Mouse (Mus musculus): ENCODE measurements around the gene Entpd5.
"Not testable (repeated sequence)": the region's sequence is repeated elsewhere in the genome, so short reads cannot be mapped to it uniquely, and the experiment has no call there.

Entpd5 gene

DNA sequence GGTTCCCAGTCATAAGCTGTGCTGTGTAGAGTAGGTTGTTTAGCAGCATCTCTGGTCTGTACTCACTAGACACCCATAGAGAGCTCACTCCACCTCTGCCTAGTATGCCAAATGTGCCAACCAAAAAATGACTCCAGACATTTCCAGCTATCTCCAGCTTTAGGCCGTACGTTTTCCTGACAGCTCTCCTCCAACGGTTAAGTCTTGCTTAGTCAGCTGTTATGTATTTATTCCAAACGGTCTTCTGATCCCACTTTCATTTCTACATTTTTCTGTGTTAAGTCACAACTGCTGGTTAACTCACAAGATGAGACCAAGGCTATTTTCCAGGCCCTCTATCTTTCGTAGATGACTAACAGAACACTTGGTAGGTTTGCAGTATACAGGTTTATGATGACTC, 10.2 kb downstream of the Entpd5 start:
- no peak for DNase-seq

DNA sequence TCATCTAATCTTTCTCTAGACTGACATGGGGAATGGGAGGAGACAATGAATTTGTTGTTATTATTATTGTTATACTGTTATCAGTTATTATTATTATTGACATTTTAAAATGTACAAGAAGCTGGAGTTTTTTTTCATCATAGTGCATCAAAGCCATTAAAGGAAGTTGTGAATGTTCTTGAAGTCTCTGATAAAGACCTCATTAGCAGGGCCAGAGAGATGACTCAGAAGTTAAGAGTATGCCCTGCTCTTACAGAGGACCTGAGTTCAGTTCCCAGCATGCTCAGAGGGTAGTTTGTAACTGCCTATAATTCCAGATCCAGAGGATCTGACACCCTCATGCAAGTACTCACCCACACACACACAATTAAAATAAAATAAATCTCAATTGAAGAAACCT, 11.1 kb downstream of the Entpd5 start:
- DNase-seq: no peak

DNA sequence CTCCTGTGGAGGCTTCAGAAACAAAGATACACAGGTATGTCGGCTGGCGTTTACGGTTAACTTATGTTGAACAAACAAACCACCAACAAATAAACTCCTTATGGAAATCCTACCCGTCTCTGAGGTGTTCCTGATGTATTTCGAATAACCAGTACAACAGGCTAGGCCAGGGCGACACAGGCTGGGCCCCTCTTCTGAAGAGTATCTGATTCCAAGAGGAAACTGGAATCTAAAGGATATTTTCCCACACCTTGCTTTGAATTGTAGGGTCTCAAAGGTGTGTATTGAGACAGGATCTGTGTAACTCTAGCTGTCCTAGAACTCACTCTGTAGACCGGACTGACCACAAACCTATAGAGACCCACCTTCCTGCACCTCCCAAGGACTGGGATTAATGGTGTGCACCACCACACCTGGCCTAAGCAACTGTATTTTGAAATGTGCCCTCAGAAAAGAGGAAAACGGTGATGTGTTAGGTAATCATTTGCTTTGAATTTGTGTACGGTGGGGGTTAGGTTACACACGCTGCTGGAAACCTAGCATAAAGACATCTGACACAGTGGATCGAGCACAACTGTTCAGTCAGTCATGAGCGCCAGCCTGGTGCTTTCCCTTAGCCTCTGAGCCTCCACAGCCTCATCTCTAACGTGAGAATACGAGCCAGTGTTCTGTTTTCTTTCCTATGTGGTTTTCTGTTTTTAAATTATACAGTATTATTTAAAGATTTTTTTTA, 11.7 kb downstream of the Entpd5 start:
- no peak for DNase-seq

DNA sequence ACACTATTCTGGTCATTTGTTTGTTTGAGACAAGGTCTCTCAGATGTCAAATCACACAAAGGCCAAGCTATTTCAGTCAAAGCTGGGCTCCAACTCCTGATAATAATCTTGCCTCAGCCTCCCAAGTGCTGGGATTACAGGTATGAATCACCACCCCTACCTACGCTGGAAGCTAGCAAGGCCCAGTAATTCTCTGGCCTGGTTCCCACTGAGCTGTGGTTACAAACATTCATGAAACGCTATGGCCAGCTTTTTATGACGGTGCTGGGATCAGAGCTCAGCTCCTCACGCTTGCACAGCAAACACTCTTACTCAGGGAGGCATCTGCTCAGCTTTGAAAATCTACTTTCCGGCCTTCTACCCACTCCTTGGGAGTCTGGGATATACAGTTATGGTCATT, 15.0 kb downstream of the Entpd5 start:
- no peak for DNase-seq

DNA sequence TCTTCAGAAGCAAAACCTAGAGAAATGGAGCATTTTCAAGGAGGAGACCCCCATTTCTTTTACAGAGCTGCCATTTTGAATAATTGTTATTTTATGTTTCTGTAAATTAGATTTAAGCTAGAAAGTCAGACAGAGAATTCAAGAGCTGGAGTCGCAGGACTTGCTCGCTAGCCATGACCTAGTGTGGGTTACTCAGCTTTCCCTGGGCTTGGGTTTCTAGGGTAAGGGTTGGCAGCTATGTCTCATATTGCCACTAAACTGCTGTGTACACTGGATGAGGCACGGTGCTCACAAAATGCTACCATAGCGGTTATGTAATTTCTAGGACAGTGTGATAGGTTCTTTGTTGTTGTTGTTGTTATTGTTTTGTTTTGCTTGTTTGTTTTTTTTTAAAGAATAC, 16.1 kb downstream of the Entpd5 start:
- no peak for DNase-seq

DNA sequence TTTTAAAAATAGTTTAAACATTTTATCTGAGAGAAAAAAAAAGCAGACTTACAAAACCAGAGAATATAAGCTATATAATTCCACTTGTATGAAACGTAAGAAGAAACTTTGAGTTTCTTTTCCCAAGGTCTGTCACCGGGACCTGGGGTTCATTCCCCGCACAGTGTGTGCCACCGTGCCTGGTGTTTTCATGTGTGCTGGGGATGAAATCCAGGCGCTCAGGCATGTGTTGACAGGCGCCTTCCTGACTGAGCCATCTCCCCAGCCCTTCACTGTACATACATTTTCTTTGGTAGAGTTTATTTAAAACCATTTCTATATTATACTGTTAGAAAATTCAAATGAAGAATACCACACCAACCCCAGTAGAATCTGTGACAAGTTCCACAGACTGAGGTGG, 18.5 kb downstream of the Entpd5 start:
- no peak for DNase-seq

DNA sequence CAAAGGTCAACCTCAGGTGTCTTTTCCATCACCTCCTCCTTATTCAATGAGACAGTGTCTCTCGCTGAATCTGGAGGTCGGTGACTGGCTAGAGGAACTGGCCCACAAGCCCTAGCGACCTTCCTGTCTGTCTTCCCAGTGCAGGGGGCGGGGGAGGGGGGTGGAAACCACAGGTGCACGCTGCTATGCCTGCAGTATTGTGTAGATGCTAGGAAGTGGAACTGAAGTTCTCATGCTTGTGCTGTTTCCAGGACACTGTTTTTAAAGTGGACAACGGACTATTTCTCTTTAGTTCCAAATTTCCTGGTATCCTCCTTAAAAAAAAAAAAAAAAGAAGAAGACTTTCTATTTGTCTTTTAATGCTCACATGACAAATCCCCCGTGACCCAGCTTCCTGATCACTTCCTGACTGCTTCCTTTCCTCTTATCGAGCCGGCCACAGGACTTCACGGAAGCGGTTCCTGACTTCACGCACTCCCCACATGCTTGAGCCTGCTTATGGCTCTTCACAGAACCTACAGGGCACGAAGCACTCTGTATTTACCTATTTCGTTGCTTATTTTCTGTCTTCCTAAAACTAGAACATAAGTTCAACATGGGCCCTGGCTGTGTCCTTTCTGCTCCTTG, 19.9 kb downstream of the Entpd5 start:
- DNase-seq: no peak

DNA sequence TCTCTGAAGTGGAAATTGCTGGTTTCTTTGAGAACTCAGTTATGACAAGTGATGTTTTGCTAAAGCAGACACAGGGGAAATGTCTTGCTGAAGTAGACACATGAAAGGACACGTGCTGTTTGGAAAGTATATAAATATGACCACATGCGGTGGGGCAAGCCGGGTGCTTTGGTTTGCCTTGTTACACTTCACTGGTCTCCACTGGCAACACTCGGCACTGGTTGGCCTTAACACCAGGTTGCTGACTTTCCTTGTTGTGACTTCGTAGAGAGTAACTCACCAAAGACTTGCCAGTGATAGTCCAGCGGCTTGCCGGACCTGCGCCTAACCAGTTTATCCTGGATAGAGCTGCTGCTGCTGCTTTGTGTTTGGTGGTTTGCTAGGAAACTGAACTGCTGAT, 20.7 kb downstream of the Entpd5 start:
- DNase-seq: no peak

DNA sequence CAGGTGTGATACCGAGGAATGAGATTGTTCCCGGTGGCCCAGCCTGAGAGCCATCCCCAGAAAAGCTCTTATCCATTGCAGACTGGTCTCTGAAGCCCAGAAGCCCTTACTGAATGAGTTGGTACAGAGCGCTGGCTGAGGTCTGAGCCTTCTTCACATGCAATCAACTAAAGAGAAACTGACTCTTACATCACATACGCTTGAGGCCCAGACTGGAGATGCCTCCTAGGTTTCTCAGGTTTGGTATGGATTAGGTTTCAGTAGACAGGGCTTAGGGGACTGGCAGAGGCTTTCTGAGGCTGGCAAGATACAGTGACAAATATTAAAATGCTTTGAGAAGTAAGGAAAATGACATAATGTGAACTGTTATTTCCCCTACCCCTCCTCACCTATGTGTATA, 23.4 kb downstream of the Entpd5 start:
- no peak for DNase-seq

DNA sequence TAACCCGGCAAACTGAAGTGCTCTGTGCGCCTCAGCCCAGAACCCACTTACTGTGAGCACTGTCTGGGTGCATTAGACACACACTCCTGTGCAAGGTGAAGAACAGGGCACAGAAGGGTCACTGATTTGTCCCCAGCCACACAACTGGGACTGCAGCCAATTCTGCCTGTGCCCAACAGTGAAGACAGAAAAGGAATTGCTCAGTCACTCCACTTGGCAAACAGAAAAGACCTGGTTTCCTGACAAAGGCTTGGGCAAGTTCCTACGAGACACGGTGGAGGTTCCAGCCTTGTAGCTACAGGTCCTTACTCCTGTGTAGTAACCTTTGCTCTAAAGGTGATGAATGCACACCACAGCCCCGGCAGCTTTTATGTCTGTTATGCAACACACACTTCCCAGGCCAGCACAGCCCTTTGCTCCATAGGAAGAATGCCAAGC, 24.2 kb downstream of the Entpd5 start:
- DNase-seq: no peak

DNA sequence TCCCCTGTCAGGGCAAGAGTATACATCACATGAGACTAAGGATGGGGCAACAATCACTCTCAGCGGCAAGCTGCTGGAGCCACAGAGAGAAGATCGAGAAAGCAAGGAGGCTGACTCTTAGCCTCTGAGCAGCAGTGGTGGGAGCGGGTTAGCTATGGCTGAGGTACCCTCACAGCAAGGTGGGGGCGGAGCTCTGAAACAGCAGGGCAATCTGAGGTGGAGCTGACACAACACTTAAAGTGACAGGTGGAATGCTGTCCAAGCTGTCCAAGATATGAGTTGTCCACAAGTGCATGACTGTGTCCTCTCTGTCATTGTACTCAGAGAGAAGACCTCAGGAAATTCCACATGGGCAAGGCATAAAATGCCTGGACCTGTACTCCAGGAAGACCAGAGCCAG, 26.5 kb downstream of the Entpd5 start:
- no peak for DNase-seq

DNA sequence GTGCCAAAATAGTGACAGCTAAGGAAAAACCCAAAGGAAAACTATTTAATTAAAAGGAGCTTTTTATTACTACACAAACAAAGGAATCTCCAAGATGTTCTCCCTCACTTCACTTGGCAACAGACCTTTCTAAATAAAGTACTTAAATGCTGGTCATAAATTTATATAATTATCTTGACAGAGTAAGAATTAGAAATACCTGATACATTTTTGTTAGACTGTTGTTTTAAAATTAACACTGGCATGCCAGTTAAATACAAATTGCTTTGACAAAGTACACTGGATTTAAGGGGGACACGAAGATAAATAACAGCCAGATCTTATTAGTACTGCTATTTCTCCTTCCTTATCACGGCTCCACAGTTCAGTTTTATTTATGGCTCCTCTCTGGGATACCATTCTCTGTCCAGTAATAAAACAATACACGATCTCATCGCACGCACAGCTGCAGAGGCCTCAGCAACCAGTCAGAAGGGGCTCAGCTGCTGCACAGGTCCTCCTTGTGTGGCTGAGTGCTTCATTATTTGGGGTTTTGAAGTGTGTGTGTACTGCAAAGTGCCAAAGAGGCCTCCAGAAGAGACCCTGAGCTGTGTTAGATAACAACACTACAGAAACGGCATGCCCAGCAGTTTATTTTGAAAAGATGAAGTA, 34.9 kb downstream of the Entpd5 start:
- DNase-seq: no peak

DNA sequence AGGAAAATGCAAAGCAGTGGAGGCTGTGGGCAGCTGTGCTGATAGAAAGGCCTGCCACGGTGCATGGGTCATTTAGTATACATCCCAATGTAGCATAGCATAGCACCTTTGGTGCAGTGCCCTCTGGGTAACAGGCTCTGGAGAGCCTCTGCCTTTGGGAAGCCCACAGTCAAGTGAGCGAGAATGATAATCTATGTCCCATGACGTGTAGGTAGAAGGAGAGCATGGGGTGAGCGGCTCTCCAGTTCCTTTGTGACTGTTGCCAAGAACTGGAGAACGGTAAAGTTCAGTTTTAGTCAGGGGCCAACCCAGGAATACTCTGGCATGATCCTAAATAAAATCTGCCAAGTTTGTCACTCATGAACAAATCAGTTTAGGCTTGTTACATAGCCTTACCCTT, 37.2 kb downstream of the Entpd5 start:
- DNase-seq: no peak

DNA sequence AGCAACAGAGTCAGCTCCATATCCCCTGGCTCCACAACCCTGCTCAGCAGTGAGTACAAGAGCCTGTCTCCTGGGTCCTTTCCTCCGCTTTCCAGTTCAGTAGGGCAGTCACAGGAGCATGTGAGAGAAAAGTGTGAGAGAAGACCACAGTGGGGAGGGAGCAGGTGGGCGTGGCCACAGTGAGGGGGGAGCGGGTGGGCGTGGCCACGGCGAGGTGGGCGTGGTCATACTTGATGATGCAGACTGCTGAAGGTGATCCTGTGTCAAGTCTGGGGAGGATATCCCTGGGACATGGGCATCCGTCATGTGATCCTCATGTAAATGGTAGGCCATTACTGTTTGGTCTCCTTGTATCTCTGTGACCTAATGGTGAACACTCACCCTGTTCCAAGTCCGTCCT, 41.9 kb downstream of the Entpd5 start:
- no peak for DNase-seq

DNA sequence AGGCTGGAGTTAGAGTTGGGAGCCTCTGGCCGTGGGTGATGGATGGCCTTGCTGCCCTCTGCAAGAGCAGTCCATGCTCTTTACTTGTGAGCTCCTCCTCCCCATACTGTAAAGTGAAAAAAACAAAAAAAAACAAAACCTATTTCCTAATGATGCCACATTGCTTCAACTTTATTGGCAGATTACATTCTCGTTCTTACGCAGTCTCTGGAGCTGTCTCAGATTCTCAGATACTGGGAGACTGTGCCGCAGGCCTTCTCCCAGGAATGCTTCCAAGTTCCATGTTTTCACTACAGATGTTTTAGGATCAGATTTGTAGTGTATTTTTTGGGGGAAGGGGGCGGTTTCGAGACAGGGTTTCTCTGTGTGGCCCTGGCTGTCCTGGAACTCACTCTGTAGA, 43.7 kb downstream of the Entpd5 start:
- DNase-seq: no peak

DNA sequence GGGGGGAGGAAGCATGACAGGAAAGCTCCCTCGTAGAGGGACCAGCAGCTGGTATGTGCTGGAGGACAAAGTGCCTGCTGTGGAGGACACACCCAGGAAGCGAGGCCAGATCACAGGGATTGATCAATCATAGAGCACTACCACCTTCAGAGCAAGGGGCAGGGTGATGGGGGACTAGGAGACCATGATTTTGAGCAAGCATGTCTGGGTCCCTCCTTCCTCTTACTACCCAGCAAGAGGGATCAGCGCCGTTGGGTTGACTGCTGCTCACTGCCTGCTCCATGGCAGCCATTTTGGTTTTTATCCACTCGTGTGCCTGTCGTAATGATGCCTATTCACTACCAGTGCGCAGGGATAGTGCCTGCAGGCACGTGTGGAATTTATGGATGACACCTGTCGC, 44.5 kb downstream of the Entpd5 start:
- no peak for DNase-seq

DNA sequence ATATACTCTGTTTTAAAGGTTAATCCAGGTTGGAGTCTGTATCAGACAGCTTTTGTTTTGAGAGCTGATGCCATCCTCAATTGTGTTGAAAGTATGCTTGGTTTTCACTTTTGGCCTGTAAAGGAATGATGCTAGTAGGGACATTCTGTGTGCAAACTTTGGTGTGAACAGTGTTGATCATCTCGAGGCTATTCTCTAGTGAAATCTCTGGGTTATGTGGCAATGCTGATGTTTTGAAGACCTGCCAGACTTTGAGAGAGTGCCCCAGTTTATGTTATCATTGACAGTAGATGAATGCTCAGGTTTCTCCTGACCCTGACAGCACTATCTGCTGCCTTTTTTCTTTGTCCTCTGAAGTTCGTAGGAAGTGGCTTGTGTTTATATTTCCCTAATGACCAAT, 46.0 kb downstream of the Entpd5 start:
- no peak for DNase-seq

DNA sequence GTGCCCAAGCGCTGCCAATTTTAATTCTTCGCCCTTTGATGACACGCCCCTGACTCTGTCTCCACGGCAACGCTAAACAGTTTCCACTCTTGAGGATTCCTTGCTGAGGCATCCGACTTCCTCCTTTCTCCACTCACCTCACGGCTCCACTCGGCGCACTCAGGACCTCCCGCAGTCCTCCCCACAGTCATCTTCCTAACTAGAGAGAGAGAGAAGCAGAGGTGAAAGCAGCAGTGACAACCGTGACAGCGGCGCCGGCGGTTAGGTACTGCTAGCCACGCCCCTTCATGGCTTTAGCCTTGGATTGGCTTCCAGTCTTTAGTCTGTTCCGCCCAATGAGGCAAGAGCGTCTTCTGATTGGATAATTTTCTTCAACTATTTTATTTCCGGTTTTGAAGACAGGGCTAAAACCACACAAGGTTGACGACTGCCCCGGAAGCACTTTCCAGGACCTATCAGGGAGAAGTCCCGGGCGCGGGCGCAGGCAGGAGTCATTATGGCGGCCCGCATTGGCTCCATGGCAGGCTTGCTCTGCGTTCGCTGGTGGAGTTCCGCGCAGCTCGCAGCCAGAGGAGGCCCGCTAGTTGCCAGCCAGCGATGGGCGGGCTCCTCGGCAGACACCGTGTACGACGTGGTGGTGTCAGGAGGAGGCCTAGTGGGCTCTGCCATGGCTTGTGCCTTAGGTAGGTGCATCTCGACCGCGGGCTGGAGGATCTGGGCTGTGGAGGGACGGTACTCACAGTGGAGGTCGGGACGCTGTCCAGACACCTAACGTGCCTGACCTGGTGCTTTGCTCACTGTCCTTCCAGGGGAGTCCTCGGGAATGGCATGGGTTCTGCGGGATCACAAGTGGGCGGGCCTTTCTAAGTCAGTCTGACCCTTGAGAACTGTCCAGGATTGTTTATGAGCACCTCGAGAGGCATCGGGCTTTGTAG, 47.0 kb downstream of the Entpd5 start, which contains the start of the genes Coq6 and Fam161b:
Coq6 (plus strand) TSS at position 103 of the 935 bp plus-strand sequence.
Fam161b (minus strand) TSS at position 279 of the 935 bp plus-strand sequence.
- DNase-seq: peak; percentile 99

DNA sequence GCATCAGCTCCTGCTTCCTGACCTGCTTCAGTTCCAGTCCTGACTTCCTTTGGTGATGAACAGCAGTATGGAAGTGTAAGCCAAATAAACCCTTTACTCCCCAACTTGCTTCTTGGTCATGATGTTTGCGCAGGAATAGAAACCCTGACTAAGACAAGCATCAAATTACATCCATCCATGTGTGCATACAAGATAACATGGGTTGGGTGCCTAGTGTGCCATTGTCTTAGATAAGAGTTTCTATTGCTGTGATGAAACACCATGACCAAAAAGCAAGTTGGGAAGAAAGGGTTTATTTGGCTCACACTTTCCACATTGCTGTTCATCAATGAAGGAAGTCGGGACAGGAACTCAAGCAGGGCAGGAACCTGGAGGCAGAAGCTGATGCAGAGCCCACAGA, 50.1 kb downstream of the Entpd5 start:
- not testable (repeated sequence) for DNase-seq

DNA sequence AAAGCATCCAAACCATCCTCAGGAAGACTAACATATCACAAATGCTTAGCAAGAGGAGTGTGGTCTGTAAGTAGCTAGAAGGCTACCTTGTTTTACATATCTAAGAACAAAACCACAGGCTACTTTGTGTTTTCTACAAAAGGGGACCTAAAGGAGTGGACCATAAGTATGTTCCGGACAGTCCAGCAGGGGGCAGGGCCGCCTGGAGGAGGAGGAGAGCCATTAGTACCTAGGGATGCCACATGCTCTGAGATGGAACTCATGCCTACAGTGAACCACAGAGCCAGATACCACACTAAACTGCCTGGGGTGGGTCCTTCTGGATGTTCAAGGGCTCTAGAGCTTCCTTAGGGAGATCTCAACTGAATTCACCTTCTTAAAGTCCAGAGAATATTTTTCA, 61.6 kb downstream of the Entpd5 start:
- DNase-seq: no peak

DNA sequence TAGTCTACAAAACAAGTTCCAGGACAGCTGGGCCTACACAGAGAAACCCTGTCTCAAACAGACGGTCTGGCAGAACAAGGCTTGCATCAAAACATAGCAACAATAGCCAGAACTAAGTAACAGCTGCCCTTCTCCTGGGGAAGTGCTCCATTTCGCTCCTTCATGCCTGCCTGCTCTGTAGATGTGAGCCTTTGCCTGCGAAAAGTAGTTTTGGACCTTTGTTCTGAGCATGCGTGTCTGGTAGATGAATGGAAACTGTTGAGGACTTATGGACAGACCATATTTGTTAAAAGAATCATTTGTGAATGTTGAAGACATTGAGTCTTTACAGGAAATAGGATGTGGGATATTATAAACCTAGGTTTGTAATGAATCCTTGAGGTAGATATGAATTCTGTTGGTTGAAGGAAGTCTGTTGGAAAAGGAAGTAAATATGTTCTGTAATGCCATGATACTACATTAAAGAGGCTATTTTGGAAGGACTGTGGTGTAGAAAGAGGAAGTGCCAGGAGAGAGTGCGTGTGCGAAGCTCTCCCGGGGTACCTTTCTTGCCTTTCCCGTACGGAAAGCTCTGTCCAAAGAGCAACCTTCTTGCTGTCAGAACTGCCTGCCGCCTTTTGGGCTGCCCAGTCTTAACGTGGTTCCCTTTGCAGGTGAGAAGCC, 71.7 kb downstream of the Entpd5 start:
- DNase-seq: no peak

DNA sequence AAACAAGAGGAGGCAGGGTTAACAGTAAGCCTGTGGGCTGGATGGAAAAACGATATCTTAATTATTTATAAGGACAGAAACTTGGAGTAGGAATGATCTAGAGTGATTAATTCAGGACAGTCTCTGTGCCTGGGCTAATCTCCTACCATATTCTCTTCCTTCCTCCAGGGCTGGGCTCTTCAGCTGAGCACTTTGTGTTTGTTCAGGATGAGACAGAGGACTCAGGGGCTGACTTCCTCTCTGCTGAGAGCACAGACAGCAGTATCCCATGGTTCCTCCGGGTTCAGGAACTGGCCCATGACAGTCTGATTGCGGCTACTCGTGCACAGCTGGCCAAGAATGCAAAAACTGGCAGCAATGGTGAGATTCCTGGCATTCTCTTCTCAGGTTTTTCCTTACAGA, 81.7 kb downstream of the Entpd5 start:
- DNase-seq: no peak

Measured in cerebellum, adult 9-10 months (tissue).